Mouse (Mus musculus): Measurements from ENCODE around the gene Fbxw5.

The Fbxw5 gene

DNA sequence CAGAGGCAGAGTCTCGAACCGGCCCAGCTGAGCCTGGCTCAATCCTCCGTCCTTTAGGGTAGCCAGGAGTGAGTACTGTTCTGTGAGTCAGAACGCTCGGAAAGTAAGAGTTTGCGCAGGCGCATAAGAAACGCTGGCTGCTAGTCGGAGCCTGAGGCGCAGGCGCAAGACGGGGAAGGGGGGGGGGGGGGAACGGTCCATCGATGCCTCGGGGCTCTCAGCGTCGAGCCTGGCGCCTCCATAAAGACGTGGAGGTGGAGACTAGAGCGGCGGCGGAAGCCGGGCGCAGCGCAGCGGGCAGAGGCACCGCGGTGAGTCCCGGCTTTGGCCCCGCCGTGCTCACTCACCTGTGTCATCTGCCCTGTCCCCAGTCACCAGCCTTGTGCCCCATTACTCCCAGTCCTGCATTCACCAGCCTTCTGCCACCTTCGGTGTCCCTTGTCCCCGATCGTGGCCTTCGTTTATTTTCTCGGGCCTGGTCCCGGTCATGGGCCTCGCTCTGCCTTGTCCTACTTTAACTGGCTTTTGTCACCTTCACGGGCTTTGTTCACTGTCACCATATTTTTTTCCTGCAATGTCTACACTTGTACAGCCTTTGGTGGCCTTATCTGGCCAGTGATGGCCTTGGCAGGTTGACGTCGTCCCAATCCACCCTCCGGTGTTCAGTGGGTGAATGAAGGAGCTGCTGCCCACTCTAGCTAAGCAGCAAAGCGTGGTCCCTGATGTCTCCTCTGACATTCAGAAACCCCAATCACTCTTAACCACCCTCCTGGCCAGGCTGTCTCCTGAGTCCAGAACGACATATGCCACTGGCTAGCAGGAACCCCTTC, at the start of gene Fbxw5:
Fbxw5 (plus strand) TSS at position 175 of the 830 bp plus-strand sequence.
- peak; percentile 98 for DNase-seq (ENCODE audit: low read depth, low spot score)

DNA sequence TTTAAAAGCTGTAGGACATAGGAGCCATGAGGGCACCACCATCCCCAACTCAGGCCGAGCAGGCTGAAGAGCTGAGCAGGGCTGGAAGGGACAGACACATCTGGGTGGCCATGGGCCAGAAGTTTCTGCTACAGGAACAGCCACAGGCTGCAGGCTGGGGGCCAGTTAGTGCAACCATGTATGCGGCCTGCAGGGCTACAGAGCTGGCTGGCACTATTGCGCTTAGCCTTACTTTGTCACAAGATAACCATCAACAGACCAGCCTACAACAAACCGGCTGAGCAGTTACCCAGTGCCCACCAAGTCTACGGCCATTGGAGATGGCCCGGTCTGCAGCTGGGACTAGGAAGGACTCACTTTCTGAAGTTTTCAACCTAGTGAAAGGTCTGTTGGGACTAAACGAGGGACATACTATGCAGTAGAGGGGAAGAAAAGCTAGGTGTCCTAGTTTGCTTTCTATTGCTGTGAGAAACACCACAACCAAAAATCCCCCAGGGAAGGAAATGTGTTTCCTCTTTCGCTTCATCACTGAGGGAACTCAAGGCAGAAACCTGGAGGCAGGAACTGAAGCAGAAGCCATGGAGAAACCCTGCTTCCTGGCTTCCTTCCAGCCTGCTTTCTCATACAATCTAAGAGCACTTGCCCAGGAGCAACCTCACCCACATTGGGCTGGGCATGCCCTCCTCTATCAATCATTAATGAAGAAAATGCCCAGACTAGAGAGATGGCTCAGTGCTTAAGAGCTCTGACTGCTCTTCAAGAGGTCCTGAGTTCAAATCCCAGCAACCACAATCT, 49.5 kb upstream of the Fbxw5 start:
- DNase-seq (ENCODE audit: low read depth, low spot score): no peak

DNA sequence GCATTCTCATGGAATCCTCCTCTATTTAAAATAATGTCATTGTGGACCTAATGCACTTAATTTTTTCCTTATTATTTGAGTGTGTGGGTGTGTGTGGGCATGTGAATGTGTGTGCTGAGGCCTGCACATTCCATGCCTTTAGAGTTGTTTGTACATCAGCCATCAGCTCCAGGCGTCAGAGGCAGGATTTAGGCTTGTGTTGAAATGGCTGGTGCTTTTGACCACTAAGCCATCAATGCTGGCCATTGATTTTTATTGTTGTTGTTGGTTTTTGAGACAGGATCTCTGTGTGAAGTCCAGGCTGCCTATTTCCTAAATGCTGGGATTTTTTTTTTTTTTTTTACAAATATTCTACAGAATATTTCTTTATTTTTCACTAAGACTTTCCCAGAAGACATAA, 47.6 kb upstream of the Fbxw5 start:
- DNase-seq (ENCODE audit: low read depth, low spot score): no peak

DNA sequence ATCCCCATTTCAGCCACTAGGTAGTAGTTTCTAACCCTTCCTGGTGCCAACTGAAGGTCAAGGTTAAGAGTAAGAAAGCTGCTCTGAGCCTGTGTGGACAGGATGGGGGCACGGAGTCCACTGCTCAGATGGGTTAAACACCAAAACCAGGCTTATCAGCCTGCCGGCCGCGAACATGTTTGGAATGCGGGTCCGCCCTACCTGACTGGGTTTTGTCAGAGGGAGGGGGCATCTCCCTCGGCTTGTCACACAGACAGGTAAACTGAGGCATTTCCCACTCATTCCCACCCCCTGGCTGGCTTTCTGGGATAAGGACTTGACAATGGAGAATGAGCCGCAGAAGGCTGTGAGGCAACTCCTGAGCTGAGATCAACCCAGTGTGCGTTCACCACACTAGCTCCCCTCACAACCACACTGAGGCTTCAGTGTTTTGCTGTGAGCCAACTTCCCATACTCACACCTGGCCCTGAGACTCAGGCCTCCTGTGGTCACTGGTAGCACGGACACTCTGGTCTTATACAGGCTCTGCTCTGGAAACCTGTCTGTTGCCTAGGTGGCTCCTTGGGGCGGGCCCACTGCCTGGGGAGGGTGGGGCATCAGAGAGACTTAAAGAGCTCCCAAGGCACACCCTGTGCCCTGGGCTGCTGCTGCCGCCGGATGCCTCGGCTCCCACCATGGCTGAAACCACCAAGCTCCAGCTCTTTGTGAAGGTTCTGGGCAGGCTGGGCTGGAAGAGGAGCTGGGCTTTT, 44.2 kb upstream of the Fbxw5 start, which contains the start of gene Clic3:
Clic3 (plus strand) TSS at position 634 of the 749 bp plus-strand sequence.
- no peak for DNase-seq (ENCODE audit: low read depth, low spot score)

DNA sequence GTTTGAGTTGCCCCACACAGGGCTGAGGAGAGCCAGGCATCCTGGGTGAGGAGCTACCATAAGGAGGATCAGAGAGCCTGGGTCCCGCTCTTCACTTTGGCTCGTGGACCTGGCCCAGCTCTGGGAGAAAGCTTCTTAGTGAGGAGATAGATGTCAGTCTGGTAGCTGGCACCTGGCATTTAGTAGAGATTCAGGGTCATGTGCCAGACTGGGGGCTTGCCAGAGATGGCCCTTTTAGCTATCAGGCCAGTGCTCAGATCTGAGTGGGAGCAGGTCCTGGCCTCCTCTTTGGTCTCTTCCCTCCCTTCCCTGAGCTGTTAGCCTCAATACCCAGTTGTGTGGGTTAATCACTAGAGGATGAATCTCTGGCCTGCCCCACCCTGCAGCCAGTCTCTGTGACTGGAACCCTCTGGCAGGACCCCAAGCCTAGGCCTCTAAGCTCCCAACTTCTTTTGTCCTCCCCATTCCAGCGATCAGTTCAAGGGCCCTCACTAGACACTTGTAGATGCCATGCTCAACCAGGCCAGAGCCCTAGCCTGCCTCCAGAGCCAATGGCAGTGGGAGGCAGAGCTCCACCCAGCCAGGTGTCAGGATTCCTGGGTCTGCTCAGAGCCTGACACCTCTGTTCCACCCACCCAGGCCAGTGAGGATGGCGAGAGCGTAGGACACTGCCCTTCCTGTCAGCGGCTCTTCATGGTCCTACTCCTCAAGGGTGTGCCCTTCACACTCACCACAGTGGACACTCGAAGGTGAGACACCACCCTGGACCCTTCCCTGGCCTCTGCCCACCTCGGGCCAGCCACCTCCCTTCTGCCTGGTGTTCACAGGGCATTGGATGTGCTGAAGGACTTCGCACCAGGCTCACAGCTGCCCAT, 43.3 kb upstream of the Fbxw5 start:
- DNase-seq (ENCODE audit: low read depth, low spot score): peak; percentile 63

DNA sequence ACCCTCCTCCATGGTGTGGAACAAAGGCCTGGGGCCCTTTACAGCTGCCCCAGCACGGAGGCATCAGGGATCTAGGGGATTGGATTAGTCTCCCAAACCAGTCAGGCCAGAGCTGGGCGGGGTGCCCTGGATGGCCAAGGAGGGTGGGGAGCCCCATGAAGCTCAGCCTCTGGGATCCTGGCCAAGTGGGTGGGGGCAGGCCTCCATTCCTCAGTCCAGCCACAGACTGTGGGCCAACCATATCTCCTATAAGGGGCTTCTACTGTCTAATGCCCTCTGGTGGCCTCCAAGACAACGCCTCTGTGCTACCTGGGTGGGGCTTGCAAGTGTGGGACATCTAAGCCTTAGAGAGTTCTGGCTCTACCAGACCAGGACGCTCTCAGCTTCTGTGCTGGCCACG, 41.6 kb upstream of the Fbxw5 start:
- DNase-seq (ENCODE audit: low read depth, low spot score): peak; percentile 66

DNA sequence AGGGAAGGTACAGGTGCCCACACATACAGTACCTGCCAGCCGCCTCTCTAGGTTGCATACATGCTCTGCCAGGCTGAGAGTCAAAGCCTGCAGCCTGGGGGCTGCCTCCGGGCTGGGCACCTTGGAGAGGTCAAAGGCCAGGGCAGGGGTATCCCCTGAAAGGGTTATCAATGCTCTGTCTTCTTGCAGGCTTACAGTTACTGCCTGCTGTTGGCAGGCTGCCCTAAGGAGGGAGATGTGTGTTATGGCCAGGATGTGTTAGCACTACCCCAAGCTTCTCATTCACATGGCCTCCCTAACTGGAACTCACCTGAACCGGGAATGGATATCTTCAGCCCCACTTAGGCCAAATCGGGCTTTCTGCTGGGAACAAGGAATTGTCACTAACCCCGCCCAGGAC, 40.4 kb upstream of the Fbxw5 start:
- DNase-seq (ENCODE audit: low read depth, low spot score): no peak

DNA sequence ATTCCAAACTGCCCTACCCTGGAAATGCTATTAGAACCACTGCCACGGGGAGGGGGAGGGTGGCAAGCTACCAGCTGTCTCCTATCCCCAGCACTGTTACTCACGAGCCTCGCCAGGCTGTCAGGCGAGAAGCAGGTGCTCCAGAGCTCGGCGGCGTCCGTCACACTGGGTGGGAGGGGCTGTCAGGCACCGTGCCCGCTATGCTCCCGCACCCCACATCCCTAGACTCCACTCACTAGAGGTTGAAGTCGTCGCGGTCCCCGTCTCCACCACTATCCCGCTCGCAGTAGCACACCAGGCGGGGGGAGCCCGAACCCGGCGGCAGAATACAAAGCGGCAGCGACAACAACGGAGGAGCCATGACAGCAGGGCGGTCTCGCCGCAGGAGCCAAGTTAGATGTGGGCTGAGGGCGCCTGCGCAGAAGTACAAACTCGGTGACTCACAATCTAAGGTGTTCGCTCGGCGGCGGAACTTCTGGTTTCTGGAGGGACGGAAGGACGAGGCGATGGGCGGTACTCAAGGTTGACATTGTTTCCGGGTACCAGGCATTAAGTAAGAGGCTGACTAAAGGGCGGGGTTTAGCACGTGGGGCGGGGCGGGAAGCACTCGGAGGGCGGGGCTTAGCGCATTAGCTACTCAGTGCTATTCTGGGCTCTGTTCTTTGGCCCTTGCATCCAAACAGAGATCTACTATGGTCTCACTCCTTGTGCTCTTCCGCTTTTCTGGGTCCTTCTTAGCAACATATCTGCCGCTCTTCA, 39.8 kb upstream of the Fbxw5 start, which contains the start of gene Paxx:
Paxx (minus strand) TSS at position 544 of the 759 bp plus-strand sequence.
- DNase-seq (ENCODE audit: low read depth, low spot score): peak; percentile 99

DNA sequence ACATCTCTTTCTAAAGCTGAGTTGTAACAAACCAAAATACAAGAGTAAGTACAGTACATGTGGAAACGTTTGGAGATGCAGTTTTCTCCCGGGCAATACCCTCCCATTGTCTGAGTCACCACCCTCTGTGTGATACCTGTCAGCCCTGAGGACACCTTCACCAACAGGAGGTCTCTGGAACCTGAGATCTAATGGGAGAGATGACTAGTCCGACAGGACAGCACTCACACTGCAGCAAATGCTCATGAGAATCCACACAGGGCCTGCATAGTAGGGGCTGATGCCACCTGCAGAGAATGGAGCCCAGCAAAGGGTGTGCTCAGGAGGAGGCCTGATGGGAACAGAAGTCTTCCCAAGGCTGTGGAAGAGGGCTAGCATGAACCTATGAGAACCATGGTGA, 39.1 kb upstream of the Fbxw5 start:
- no peak for DNase-seq (ENCODE audit: low read depth, low spot score)

DNA sequence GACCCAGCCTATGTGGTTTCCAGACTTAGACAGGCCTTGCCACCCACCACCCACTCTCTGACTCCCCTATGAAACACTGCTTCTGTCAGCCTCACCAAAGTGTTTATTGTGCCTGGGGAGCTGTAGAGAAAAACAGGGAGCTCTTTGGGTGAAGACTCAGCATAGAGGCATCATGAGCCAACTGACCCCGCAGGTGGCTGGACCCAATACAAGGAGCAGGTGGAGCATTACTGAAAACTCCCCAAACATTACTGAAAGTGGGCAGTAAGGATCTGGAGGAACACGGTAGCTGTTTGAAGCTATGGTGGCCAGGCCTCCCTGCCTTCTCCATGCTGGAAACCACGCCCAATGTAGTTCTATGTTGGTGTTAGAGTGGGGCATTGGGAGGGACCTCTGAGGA, 36.9 kb upstream of the Fbxw5 start:
- DNase-seq (ENCODE audit: low read depth, low spot score): peak; percentile 64

DNA sequence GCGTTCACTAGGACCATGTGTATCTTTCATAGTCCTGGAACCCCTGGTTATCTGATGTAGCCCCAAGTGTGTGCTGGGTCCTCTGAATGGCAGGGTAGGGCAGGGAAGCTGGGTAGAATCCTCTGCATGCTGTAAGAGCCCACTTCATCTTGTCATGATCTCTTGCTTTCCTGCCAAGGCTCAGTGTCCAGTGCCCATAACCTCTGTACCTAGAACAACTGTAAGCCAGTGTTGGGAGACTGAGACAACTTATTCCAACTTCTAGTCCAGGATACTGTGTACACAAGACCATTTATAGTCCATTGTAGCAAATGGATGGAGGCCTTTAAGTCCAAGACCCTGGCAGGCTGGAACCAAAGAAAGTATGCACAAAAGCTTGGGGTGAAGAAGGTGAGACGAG, 35.3 kb upstream of the Fbxw5 start:
- DNase-seq (ENCODE audit: low read depth, low spot score): no peak

DNA sequence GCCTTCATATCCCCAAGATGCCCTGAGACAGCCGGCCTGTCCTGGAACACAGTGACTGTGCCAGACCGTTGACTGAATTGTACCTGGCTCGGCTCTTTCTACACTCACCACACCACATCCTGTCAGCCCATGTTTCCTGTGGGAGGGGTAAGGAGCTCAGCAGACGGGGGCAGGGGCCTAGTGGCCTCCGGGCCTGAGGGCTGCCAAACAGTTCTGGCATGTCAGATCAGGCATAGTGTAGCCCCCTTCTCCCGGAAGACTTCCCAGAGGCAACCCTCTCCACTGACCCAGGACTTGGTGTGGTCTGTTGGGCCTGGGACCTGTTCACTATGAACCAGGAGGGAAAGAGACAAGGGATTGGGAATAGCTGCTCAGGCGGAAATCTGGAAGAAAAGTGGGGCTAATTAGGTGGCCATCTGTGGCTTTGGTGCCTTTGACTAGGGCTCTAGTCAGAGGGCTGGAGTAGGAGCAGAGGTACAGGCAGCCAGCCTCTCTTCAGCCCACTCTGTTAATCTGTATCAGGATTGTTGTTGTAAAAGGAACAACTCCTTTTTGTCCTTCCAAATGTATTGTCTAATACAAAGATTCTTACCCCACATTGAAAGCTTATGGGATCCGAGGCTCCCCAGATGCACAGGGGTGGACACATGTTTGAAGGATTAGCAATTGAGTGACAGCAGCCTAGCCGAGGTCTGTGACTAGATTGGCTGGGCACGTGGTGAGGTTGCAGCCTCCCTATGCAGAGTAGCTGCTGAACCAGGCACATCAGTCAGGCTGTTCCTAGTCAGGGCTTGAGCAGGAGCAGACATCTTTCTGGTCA, 34.5 kb upstream of the Fbxw5 start:
- peak; percentile 80 for DNase-seq (ENCODE audit: low read depth, low spot score)

DNA sequence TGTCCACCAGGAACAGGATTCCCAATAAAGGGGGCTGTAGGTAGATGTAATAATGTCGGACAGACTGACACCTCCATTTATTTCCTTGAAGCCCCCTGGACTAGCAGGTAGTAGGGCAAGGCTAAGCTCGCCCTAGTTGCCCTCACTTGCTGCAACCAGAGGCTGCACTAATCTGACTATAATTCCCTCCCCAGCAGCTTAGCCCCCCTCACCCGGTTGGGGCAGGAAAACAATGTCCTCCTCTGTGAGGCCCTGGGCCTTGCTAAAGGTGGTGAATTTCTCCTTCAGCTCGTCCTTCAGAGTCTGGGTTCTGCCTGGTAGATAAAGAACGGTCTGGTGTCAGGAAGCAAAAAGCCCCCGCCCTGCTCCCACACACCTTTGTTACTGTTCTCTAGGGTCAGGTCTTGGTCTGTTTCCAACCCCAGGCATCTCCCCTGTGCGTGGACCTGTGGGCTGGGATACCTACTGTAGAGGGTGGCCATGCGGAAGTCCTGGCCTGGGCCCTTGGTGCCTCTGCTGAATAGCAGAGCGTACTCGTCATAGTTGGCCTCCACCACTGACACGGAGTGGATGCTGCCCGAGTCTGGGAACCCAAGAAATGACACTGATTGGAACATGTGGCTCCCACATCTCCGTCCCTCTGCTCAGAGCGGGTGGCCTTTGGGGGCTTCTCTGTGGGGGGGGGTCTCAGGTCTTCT, 32.8 kb upstream of the Fbxw5 start:
- DNase-seq (ENCODE audit: low read depth, low spot score): no peak

DNA sequence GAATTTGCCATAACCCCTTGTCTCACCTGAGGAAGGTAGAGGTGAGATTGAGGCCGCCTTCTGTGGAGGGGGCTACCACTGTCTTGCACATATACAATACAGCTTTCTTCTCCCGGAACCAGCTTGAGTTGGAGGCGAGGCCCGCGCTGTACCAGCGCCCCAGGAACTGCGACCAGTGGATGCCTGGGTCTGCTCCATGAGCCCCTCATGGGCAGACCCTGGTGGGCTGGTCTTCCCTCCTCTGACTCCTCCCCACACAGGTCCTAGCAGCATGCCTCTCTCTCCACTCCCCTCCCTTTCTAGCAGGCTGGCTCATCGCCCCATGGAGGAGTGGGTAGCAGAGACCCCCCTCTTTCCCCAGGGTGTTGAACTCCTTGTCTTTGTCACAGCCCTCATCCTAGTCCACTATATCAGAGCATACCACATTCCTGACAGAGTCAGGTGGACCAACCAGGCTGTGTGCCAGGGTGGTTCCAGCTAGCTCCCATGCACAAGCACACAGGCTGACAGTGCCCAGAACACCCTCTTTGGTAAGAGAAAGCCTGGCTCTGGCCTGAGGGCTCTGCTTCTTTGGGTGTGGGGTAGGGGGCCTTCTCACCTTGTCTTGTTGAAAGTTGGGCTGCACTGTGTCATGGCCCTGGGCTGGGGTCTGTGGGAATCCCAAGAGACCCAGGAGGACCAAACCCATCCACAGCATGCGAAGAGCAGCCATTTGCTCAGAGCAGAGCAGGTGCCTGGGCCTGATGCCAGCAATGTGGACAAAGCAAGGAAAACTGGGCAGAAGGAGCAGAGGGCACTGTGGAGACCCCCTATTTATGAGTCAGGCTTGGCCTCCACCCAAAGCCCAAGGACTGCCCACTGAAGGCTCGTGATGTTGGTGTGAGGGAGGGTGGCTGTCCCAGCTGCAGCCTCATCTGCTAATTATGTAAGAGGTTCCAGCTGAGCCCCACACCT, 31.3 kb upstream of the Fbxw5 start:
- peak; percentile 92 for DNase-seq (ENCODE audit: low read depth, low spot score)

DNA sequence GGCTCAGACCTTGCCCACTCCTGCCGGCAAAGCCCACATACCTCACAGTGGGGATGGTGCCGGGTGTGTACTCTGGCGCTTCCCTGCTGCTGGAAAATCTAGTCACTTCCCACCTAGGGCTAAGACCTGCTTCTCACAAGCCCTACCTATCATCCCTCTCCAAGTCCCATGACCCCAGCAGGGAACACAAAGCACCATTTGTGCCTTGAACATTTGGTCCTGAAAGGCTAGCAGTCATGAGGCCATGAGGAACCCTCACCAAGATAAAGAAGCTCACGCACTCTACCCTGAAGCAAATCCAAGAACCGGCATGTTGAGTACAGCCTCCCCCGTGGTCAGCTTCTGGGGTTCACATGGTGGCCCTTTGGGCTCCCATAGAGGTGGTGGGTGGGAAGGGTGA, 30.6 kb upstream of the Fbxw5 start, which contains the start of gene Ptgds:
Ptgds (minus strand) TSS at position 78 of the 400 bp plus-strand sequence.
- peak; percentile 66 for DNase-seq (ENCODE audit: low read depth, low spot score)

DNA sequence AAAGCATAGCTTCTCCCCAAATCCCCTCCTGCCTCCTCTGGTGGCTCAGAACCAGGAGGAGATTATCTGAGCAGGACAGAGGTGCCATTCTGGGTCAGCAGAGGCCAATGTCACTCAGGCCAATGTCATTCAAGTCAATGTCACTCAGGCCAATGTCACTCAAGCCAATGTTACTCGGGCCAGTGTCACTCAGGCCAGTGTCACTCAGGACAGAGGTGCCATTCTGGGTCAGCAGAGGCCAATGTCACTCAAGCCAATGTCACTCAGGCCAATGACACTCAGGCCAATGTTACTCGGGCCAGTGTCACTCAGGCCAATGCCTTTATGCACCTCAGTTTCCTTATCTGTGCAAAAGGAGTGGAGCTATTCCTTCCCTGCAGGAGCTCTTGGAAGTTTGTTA, 28.0 kb upstream of the Fbxw5 start:
- DNase-seq (ENCODE audit: low read depth, low spot score): no peak

DNA sequence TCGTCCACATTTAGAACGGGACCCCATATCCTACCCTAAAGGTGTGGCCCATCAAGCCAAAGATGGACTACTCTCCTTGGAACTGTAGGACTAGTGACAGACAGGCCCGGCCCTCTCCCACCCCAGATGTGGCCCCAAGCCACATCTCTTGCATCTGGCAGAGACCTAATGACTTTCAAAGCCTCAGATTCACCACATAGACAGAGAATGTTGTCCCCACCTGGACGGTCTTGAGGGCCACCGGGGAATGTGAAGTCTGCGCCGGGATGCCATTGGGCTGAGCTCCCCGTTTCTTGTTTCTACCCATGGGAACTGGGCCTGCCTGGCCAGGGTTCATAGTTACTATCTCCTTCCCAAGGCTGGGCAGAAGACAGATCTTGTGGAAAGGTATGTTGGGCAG, 23.0 kb upstream of the Fbxw5 start:
- no peak for DNase-seq (ENCODE audit: low read depth, low spot score)

All from brain, adult 2 months (tissue).